Mouse (Mus musculus): ENCODE results near the gene Selplg. TPM values are rescaled to one million over a fixed set of nuclear protein-coding genes. Genes with fewer than 3 reads are reported as not detected.
"Not testable (repeated sequence)": the region's sequence is repeated elsewhere in the genome, so short reads cannot be mapped to it uniquely, and the experiment has no call there.

Selplg gene
- polyA plus RNA-seq, 1 experiment from 2014 or later, result 7.4 TPM

- Histone ChIP-seq H3K36me3 (ENCODE audit: control insufficient read depth, insufficient read depth, low read length) (no peaks in the 10 kb centered on the region; the same call in 1 of the 2 replicates), H3K9ac (ENCODE audit: low read length) (no peak overlapping the region), H3K27ac (ENCODE audit: low read length) (peak overlapping the region; percentile 92), H3K9me3 (ENCODE audit: control insufficient read depth, low read length) (no peaks in the 10 kb centered on the region), H3K27me3 (ENCODE audit: control insufficient read depth, insufficient read depth, low read depth, low read length) (no peaks in the 10 kb centered on the region; the same call in 1 of the 2 replicates), H3K4me3 (ENCODE audit: low read length) (no peak overlapping the region), H3K4me2 (ENCODE audit: low read depth, low read length) (no peak overlapping the region), H3K4me1 (replicated peaks; ENCODE audit: control insufficient read depth, insufficient read depth, low read length) (peaks cover 8% of the 10 kb centered on the region)
- ATAC-seq (ENCODE audit: low read depth), result no peak
- WGBS, result 80% methylated on average over 7 of the region's 7 CpGs
Measured at GRCm38 (mm10) chr5:113782624-113783023, 49.8 kb downstream of the Selplg start.

GRCm38 (mm10) chr5:113781875-113782274, 50.6 kb downstream of the Selplg start:
- no peak overlapping the region for H3K4me2 ChIP-seq (ENCODE audit: low read depth, low read length)
- peaks cover 8% of the 10 kb centered on the region for H3K4me1 ChIP-seq (replicated peaks; ENCODE audit: control insufficient read depth, insufficient read depth, low read length)
- H3K9me3 ChIP-seq (ENCODE audit: control insufficient read depth, low read length), result no peaks in the 10 kb centered on the region
- H3K27me3 ChIP-seq (ENCODE audit: control insufficient read depth, insufficient read depth, low read depth, low read length), result no peaks in the 10 kb centered on the region; the same call in 1 of the 2 replicates
- no peak for ATAC-seq (ENCODE audit: low read depth)
- H3K36me3 ChIP-seq (ENCODE audit: control insufficient read depth, insufficient read depth, low read length), result peaks cover 4% of the 10 kb centered on the region; the same call in 1 of the 2 replicates
- no peak overlapping the region for H3K4me3 ChIP-seq (ENCODE audit: low read length)
- H3K27ac ChIP-seq (ENCODE audit: low read length), result no peak overlapping the region
- 80% methylated on average over 7 of the region's 7 CpGs for WGBS
- H3K9ac ChIP-seq (ENCODE audit: low read length), result no peak overlapping the region

GRCm38 (mm10) chr5:113781254-113781653, 51.2 kb downstream of the Selplg start:
- Histone ChIP-seq H3K9ac (ENCODE audit: low read length) (no peak overlapping the region), H3K36me3 (ENCODE audit: control insufficient read depth, insufficient read depth, low read length) (peaks cover 4% of the 10 kb centered on the region; the same call in 1 of the 2 replicates), H3K27me3 (ENCODE audit: control insufficient read depth, insufficient read depth, low read depth, low read length) (no peaks in the 10 kb centered on the region; the same call in 1 of the 2 replicates), H3K4me2 (ENCODE audit: low read depth, low read length) (no peak overlapping the region), H3K27ac (ENCODE audit: low read length) (no peak overlapping the region), H3K4me1 (replicated peaks; ENCODE audit: control insufficient read depth, insufficient read depth, low read length) (peaks cover 8% of the 10 kb centered on the region), H3K9me3 (ENCODE audit: control insufficient read depth, low read length) (no peaks in the 10 kb centered on the region), H3K4me3 (ENCODE audit: low read length) (no peak overlapping the region)
- ATAC-seq (ENCODE audit: low read depth), result no peak
- 77% methylated on average over 7 of the region's 7 CpGs for WGBS

DNA sequence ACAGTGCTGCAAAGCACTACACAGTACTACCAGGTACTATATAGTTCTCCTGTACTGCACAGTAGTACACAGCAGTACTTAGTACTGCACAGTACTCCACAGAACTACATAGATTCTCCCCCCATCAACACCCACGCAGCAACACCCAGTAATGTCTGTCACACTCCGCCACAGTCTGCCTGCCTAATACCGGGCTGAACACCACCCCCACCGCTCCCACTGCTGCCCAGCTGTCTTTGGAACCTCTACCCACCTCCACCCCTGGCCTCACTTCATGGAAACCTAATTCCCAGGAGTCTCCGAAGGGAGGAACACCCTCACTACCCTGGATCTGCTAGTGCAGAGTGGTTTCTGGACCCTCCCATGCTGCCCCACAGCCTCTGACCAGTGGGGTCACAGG, 51.7 kb downstream of the Selplg start:
- WGBS, result 86% methylated on average over 5 of the region's 5 CpGs
- Histone ChIP-seq H3K9ac (ENCODE audit: low read length) (no peak overlapping the region), H3K36me3 (ENCODE audit: control insufficient read depth, insufficient read depth, low read length) (peaks cover 9% of the 10 kb centered on the region), H3K27me3 (ENCODE audit: control insufficient read depth, insufficient read depth, low read depth, low read length) (no peaks in the 10 kb centered on the region; the same call in 1 of the 2 replicates), H3K4me3 (ENCODE audit: low read length) (no peak overlapping the region), H3K27ac (ENCODE audit: low read length) (no peak overlapping the region), H3K4me1 (replicated peaks; ENCODE audit: control insufficient read depth, insufficient read depth, low read length) (peaks cover 8% of the 10 kb centered on the region), H3K9me3 (ENCODE audit: control insufficient read depth, low read length) (no peaks in the 10 kb centered on the region), H3K4me2 (ENCODE audit: low read depth, low read length) (no peak overlapping the region)
- ATAC-seq (ENCODE audit: low read depth), result no peak

GRCm38 (mm10) chr5:113780082-113780752, 52.2 kb downstream of the Selplg start:
- peaks cover 12% of the 10 kb centered on the region for H3K36me3 ChIP-seq (ENCODE audit: control insufficient read depth, insufficient read depth, low read length)
- H3K4me1 ChIP-seq (replicated peaks; ENCODE audit: control insufficient read depth, insufficient read depth, low read length), result peaks cover 8% of the 10 kb centered on the region
- H3K4me3 ChIP-seq (ENCODE audit: low read length), result no peak overlapping the region
- H3K4me2 ChIP-seq (ENCODE audit: low read depth, low read length), result no peak overlapping the region
- no peak overlapping the region for H3K9ac ChIP-seq (ENCODE audit: low read length)
- H3K27ac ChIP-seq (ENCODE audit: low read length), result no peak overlapping the region
- ATAC-seq (ENCODE audit: low read depth), result no peak
- H3K27me3 ChIP-seq (ENCODE audit: control insufficient read depth, insufficient read depth, low read depth, low read length), result no peaks in the 10 kb centered on the region; the same call in 1 of the 2 replicates
- no peaks in the 10 kb centered on the region for H3K9me3 ChIP-seq (ENCODE audit: control insufficient read depth, low read length)
- WGBS, result 94% methylated on average over 3 of the region's 3 CpGs

DNA sequence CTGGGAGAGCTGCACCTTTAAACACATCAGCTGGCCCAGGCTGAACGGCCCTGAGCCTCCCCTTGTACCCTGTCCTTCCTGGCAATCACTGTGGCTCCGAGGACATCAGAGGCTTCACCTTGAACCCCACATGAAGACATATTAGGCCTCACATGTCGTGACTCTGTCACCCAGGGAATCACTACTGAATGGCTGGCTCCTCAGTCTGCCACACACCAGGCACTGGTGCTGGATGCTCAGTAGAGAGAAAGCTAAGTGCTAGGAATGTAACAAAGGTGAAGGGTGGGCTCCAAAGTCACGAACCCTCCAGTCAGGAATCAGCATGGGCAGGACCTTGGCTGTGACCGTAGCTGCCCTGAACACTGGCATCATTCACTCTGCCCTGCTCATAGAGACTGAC, 52.9 kb downstream of the Selplg start:
- Histone ChIP-seq H3K36me3 (ENCODE audit: control insufficient read depth, insufficient read depth, low read length) (peaks cover 17% of the 10 kb centered on the region), H3K27ac (ENCODE audit: low read length) (no peak overlapping the region), H3K27me3 (ENCODE audit: control insufficient read depth, insufficient read depth, low read depth, low read length) (no peaks in the 10 kb centered on the region; the same call in 1 of the 2 replicates), H3K9ac (ENCODE audit: low read length) (no peak overlapping the region), H3K9me3 (ENCODE audit: control insufficient read depth, low read length) (no peaks in the 10 kb centered on the region), H3K4me3 (ENCODE audit: low read length) (no peak overlapping the region), H3K4me2 (ENCODE audit: low read depth, low read length) (no peak overlapping the region), H3K4me1 (replicated peaks; ENCODE audit: control insufficient read depth, insufficient read depth, low read length) (peaks cover 8% of the 10 kb centered on the region)
- no peak for ATAC-seq (ENCODE audit: low read depth)
- WGBS, result 70% methylated on average over 5 of the region's 5 CpGs

- WGBS, result 80% methylated on average over 8 of the region's 8 CpGs
Measured at GRCm38 (mm10) chr5:113777728-113778127, 54.7 kb downstream of the Selplg start.

DNA sequence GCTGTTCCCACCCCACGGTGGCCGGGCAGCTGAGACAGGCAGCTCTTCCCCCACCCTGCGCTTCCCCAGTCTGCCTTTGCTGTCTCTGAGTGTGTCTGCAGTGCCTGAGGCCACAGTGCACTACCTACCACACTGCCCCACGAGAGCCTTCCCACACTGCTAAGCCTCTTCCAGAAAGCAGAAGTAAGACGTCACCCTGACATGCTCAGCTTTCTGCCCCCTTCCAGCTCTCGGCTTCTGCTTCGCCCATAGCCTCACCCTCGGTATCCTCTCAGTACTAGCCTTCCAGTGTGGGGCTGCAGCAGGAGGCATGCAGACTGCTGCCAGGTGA, 55.6 kb downstream of the Selplg start:
- H3K4me2 ChIP-seq (ENCODE audit: low read depth, low read length), result no peak overlapping the region
- no peaks in the 10 kb centered on the region for H3K9me3 ChIP-seq (ENCODE audit: control insufficient read depth, low read length)
- H3K9ac ChIP-seq (ENCODE audit: low read length), result no peak overlapping the region
- 89% methylated on average over 8 of the region's 8 CpGs for WGBS
- no peak overlapping the region for H3K4me3 ChIP-seq (ENCODE audit: low read length)
- no peak for ATAC-seq (ENCODE audit: low read depth)
- H3K27me3 ChIP-seq (ENCODE audit: control insufficient read depth, insufficient read depth, low read depth, low read length), result no peaks in the 10 kb centered on the region
- peaks cover 7% of the 10 kb centered on the region for H3K4me1 ChIP-seq (replicated peaks; ENCODE audit: control insufficient read depth, insufficient read depth, low read length)
- peaks cover 17% of the 10 kb centered on the region for H3K36me3 ChIP-seq (ENCODE audit: control insufficient read depth, insufficient read depth, low read length)
- no peak overlapping the region for H3K27ac ChIP-seq (ENCODE audit: low read length)

More at GRCm38 (mm10) chr5:113777728-113778127, 54.7 kb downstream of the Selplg start:
- H3K27me3 ChIP-seq (ENCODE audit: control insufficient read depth, insufficient read depth, low read depth, low read length); H3K27ac ChIP-seq (ENCODE audit: low read length); H3K4me3 ChIP-seq (ENCODE audit: low read length); ATAC-seq (ENCODE audit: low read depth); H3K4me1 ChIP-seq (replicated peaks; ENCODE audit: control insufficient read depth, insufficient read depth, low read length); H3K9ac ChIP-seq (ENCODE audit: low read length); H3K9me3 ChIP-seq (ENCODE audit: control insufficient read depth, low read length); H3K4me2 ChIP-seq (ENCODE audit: low read depth, low read length): not testable (repeated sequence)
- H3K36me3 ChIP-seq (ENCODE audit: control insufficient read depth, insufficient read depth, low read length), result peaks cover 17% of the 10 kb centered on the region

DNA sequence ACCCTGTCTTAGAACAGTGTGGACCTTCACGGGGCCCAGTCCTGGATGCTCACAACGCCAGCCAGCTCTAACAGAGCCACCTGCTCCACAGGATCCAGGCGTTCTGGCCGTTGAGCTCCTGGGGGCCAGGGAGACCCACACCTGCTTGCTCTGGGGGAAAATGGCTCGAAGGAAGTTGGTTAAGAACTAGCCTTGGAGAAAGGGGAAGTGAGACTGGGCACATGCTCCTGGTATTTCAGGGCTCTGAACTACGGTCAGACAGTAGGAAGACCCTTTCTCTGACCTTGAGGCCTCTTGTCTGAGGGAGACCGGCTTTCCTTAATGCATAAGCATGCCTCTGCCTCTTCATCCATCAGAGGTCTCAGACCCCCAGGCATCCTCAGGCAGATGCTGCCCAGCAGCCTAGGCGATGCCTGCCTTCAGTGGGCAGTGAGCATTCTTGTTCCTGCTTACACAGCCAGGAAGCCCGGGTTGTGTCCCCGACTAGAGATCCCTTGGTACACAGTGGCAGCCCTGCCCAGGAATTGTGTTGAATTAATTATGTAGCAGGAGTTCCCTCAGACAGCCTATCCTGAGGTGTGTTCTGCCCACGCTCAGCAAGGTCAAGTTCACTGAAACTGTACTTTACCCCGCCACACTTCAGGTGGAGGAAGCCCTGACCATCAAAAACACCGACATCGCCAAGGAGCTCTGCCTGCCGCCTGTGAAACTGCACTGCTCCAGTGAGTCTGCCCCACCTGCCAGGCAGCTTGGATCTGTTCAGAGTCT, 56.1 kb downstream of the Selplg start:
- Histone ChIP-seq H3K4me1 (replicated peaks; ENCODE audit: control insufficient read depth, insufficient read depth, low read length) (peaks cover 7% of the 10 kb centered on the region), H3K27ac (ENCODE audit: low read length) (no peak overlapping the region), H3K36me3 (ENCODE audit: control insufficient read depth, insufficient read depth, low read length) (peaks cover 17% of the 10 kb centered on the region), H3K4me2 (ENCODE audit: low read depth, low read length) (no peak overlapping the region), H3K27me3 (ENCODE audit: control insufficient read depth, insufficient read depth, low read depth, low read length) (no peaks in the 10 kb centered on the region), H3K4me3 (ENCODE audit: low read length) (no peak overlapping the region), H3K9ac (ENCODE audit: low read length) (no peak overlapping the region), H3K9me3 (ENCODE audit: control insufficient read depth, low read length) (no peaks in the 10 kb centered on the region)
- no peak for ATAC-seq (ENCODE audit: low read depth)
- 87% methylated on average over 15 of the region's 15 CpGs for WGBS
